Mouse (Mus musculus): ENCODE results near the gene Hipk3. TPM values are rescaled to one million over a fixed set of nuclear protein-coding genes. Genes with fewer than 3 reads are reported as not detected.

The Hipk3 gene
- 12.8 and 14.3 TPM in 2 replicates for polyA plus RNA-seq (2015; fragmentation: Nextera tagmentation; extraction: Ambion mirVana)

- Histone ChIP-seq H3K27me3 (ENCODE audit: control insufficient read depth, insufficient read depth, low read length) (no peaks in the 10 kb centered on the region), H3K9me3 (replicated peaks; ENCODE audit: control insufficient read depth, low read length) (no peaks in the 10 kb centered on the region), H3K27ac (ENCODE audit: low read length) (peak within 1 kb of the TSS; percentile 99), H3K9ac (ENCODE audit: low read length) (peak within 1 kb of the TSS; percentile 98), H3K36me3 (ENCODE audit: control insufficient read depth, insufficient read depth, low read length) (no peaks in the 10 kb centered on the region), H3K4me1 (ENCODE audit: control insufficient read depth, insufficient read depth, low read length) (peaks cover 27% of the 10 kb centered on the region), H3K4me3 (replicated peaks; ENCODE audit: low read length) (peak within 1 kb of the TSS; percentile 73), H3K4me2 (ENCODE audit: low read depth, low read length) (peak within 1 kb of the TSS; percentile 73)
- WGBS: under 1% methylated on average over 76 of the region's 98 CpGs
- peak; percentile 93 for ATAC-seq (ENCODE audit: insufficient read depth, low FRiP score)
These were observed at the start of gene Hipk3 for GRCm38 (mm10) chr2:104493951-104494800. TSS of gene Hipk3 (minus strand) at chr2:104494446.

GRCm38 (mm10) chr2:104540286-104540685 is 46.0 kb upstream of the Hipk3 start:
- no peaks in the 10 kb centered on the region for H3K4me1 ChIP-seq (ENCODE audit: control insufficient read depth, insufficient read depth, low read length)
- H3K4me2 ChIP-seq (ENCODE audit: low read depth, low read length): no peak overlapping the region
- H3K9ac ChIP-seq (ENCODE audit: low read length): no peak overlapping the region
- no peak for ATAC-seq (ENCODE audit: insufficient read depth, low FRiP score)
- no peak overlapping the region for H3K27ac ChIP-seq (ENCODE audit: low read length)
- H3K36me3 ChIP-seq (ENCODE audit: control insufficient read depth, insufficient read depth, low read length): no peaks in the 10 kb centered on the region
- H3K27me3 ChIP-seq (ENCODE audit: control insufficient read depth, insufficient read depth, low read length): no peaks in the 10 kb centered on the region
- 51% methylated on average over 2 of the region's 2 CpGs for WGBS
- H3K9me3 ChIP-seq (replicated peaks; ENCODE audit: control insufficient read depth, low read length): no peaks in the 10 kb centered on the region
- no peak overlapping the region for H3K4me3 ChIP-seq (replicated peaks; ENCODE audit: low read length)

- WGBS: 91% methylated on average over 3 of the region's 3 CpGs
- no peak for ATAC-seq (ENCODE audit: insufficient read depth, low FRiP score)
- no peak overlapping the region for H3K4me3 ChIP-seq (replicated peaks; ENCODE audit: low read length)
- no peak overlapping the region for H3K9ac ChIP-seq (ENCODE audit: low read length)
- H3K27ac ChIP-seq (ENCODE audit: low read length): no peak overlapping the region
- H3K9me3 ChIP-seq (replicated peaks; ENCODE audit: control insufficient read depth, low read length): no peaks in the 10 kb centered on the region
- no peaks in the 10 kb centered on the region for H3K36me3 ChIP-seq (ENCODE audit: control insufficient read depth, insufficient read depth, low read length)
- H3K4me2 ChIP-seq (ENCODE audit: low read depth, low read length): no peak overlapping the region
- no peaks in the 10 kb centered on the region for H3K4me1 ChIP-seq (ENCODE audit: control insufficient read depth, insufficient read depth, low read length)
- no peaks in the 10 kb centered on the region for H3K27me3 ChIP-seq (ENCODE audit: control insufficient read depth, insufficient read depth, low read length)
These were observed 40.5 kb upstream of the Hipk3 start for GRCm38 (mm10) chr2:104534751-104535150.

GRCm38 (mm10) chr2:104532548-104532947 is 38.3 kb upstream of the Hipk3 start:
- 82% methylated on average over 1 of the region's 1 CpGs for WGBS
- no peaks in the 10 kb centered on the region for H3K4me1 ChIP-seq (ENCODE audit: control insufficient read depth, insufficient read depth, low read length)
- ATAC-seq (ENCODE audit: insufficient read depth, low FRiP score): no peak
- no peak overlapping the region for H3K4me2 ChIP-seq (ENCODE audit: low read depth, low read length)
- H3K27me3 ChIP-seq (ENCODE audit: control insufficient read depth, insufficient read depth, low read length): no peaks in the 10 kb centered on the region
- H3K36me3 ChIP-seq (ENCODE audit: control insufficient read depth, insufficient read depth, low read length): no peaks in the 10 kb centered on the region
- H3K9ac ChIP-seq (ENCODE audit: low read length): no peak overlapping the region
- no peaks in the 10 kb centered on the region for H3K9me3 ChIP-seq (replicated peaks; ENCODE audit: control insufficient read depth, low read length)
- no peak overlapping the region for H3K27ac ChIP-seq (ENCODE audit: low read length)
- no peak overlapping the region for H3K4me3 ChIP-seq (replicated peaks; ENCODE audit: low read length)

GRCm38 (mm10) chr2:104526559-104526958 is 32.3 kb upstream of the Hipk3 start:
- no peak overlapping the region for H3K27ac ChIP-seq (ENCODE audit: low read length)
- H3K4me2 ChIP-seq (ENCODE audit: low read depth, low read length): no peak overlapping the region
- WGBS: 57% methylated on average over 3 of the region's 3 CpGs
- H3K4me1 ChIP-seq (ENCODE audit: control insufficient read depth, insufficient read depth, low read length): no peaks in the 10 kb centered on the region
- H3K27me3 ChIP-seq (ENCODE audit: control insufficient read depth, insufficient read depth, low read length): no peaks in the 10 kb centered on the region
- H3K9ac ChIP-seq (ENCODE audit: low read length): no peak overlapping the region
- H3K36me3 ChIP-seq (ENCODE audit: control insufficient read depth, insufficient read depth, low read length): no peaks in the 10 kb centered on the region
- no peak overlapping the region for H3K4me3 ChIP-seq (replicated peaks; ENCODE audit: low read length)
- no peak for ATAC-seq (ENCODE audit: insufficient read depth, low FRiP score)
- no peaks in the 10 kb centered on the region for H3K9me3 ChIP-seq (replicated peaks; ENCODE audit: control insufficient read depth, low read length)

GRCm38 (mm10) chr2:104525506-104525905 is 31.3 kb upstream of the Hipk3 start:
- no peaks in the 10 kb centered on the region for H3K27me3 ChIP-seq (ENCODE audit: control insufficient read depth, insufficient read depth, low read length)
- H3K9ac ChIP-seq (ENCODE audit: low read length): no peak overlapping the region
- H3K27ac ChIP-seq (ENCODE audit: low read length): no peak overlapping the region
- no peak overlapping the region for H3K4me3 ChIP-seq (replicated peaks; ENCODE audit: low read length)
- WGBS: 18% methylated on average over 5 of the region's 5 CpGs
- no peak overlapping the region for H3K4me2 ChIP-seq (ENCODE audit: low read depth, low read length)
- no peak for ATAC-seq (ENCODE audit: insufficient read depth, low FRiP score)
- no peaks in the 10 kb centered on the region for H3K4me1 ChIP-seq (ENCODE audit: control insufficient read depth, insufficient read depth, low read length)
- H3K36me3 ChIP-seq (ENCODE audit: control insufficient read depth, insufficient read depth, low read length): no peaks in the 10 kb centered on the region
- H3K9me3 ChIP-seq (replicated peaks; ENCODE audit: control insufficient read depth, low read length): no peaks in the 10 kb centered on the region

- Histone ChIP-seq H3K9ac (ENCODE audit: low read length) (no peak overlapping the region), H3K4me3 (replicated peaks; ENCODE audit: low read length) (no peak overlapping the region), H3K27me3 (ENCODE audit: control insufficient read depth, insufficient read depth, low read length) (no peaks in the 10 kb centered on the region), H3K36me3 (ENCODE audit: control insufficient read depth, insufficient read depth, low read length) (no peaks in the 10 kb centered on the region), H3K9me3 (replicated peaks; ENCODE audit: control insufficient read depth, low read length) (no peaks in the 10 kb centered on the region), H3K27ac (ENCODE audit: low read length) (no peak overlapping the region), H3K4me1 (ENCODE audit: control insufficient read depth, insufficient read depth, low read length) (no peaks in the 10 kb centered on the region), H3K4me2 (ENCODE audit: low read depth, low read length) (no peak overlapping the region)
- ATAC-seq (ENCODE audit: insufficient read depth, low FRiP score): no peak
- 85% methylated on average over 8 of the region's 8 CpGs for WGBS
These were observed 17.4 kb upstream of the Hipk3 start for GRCm38 (mm10) chr2:104511622-104512021.

- 56% methylated on average over 3 of the region's 3 CpGs for WGBS
- no peak overlapping the region for H3K4me2 ChIP-seq (ENCODE audit: low read depth, low read length)
- no peak for ATAC-seq (ENCODE audit: insufficient read depth, low FRiP score)
These were observed 8.1 kb upstream of the Hipk3 start for GRCm38 (mm10) chr2:104502388-104502787.

GRCm38 (mm10) chr2:104501091-104501490 is 6.8 kb upstream of the Hipk3 start:
- ATAC-seq (ENCODE audit: insufficient read depth, low FRiP score): no peak
- WGBS: 92% methylated on average over 2 of the region's 2 CpGs

More at GRCm38 (mm10) chr2:104502388-104502787, 8.1 kb upstream of the Hipk3 start:
- H3K36me3 ChIP-seq (ENCODE audit: control insufficient read depth, insufficient read depth, low read length): no peaks in the 10 kb centered on the region
- peaks cover 8% of the 10 kb centered on the region for H3K4me1 ChIP-seq (ENCODE audit: control insufficient read depth, insufficient read depth, low read length)
- H3K9ac ChIP-seq (ENCODE audit: low read length): no peak overlapping the region
- H3K27ac ChIP-seq (ENCODE audit: low read length): no peak overlapping the region
- no peaks in the 10 kb centered on the region for H3K9me3 ChIP-seq (replicated peaks; ENCODE audit: control insufficient read depth, low read length)
- no peak overlapping the region for H3K4me3 ChIP-seq (replicated peaks; ENCODE audit: low read length)
- H3K27me3 ChIP-seq (ENCODE audit: control insufficient read depth, insufficient read depth, low read length): no peaks in the 10 kb centered on the region

More at GRCm38 (mm10) chr2:104501091-104501490, 6.8 kb upstream of the Hipk3 start:
- Histone ChIP-seq H3K9ac (ENCODE audit: low read length) (no peak overlapping the region), H3K4me2 (ENCODE audit: low read depth, low read length) (no peak overlapping the region), H3K4me1 (ENCODE audit: control insufficient read depth, insufficient read depth, low read length) (peaks cover 8% of the 10 kb centered on the region), H3K4me3 (replicated peaks; ENCODE audit: low read length) (no peak overlapping the region), H3K27ac (ENCODE audit: low read length) (no peak overlapping the region), H3K27me3 (ENCODE audit: control insufficient read depth, insufficient read depth, low read length) (no peaks in the 10 kb centered on the region), H3K36me3 (ENCODE audit: control insufficient read depth, insufficient read depth, low read length) (no peaks in the 10 kb centered on the region), H3K9me3 (replicated peaks; ENCODE audit: control insufficient read depth, low read length) (no peaks in the 10 kb centered on the region)

All from stomach, embryonic 16.5 days (tissue).